Mouse (Mus musculus): Measurements from ENCODE around the gene Adamts17. TPM values are rescaled to one million over a fixed set of nuclear protein-coding genes. Genes with fewer than 3 reads are reported as not detected.

Adamts17 gene
- total and polyA plus RNA-seq, 3 experiments, result 0.47 to 1.5 (median 0.51) TPM

DNA sequence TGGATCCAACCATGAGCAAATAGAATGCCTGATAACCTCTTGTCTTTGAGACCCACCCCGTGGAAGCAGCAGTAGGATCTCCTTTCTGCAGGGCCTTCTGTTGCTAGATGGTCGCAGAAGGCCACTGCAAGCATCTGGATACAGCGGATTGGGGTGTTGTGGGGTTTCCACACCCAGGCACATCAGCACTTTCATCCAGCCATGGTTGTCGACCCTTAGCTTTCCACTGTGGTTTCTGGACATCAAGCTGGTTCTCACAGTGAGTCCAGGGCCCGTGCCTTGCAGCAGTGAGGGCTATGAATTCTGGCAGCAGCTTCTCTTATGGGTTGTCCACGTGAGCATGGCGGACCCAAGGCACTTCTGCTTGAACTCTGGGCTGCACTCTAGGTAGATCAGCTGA, 118.2 kb downstream of the Adamts17 start:
- Histone ChIP-seq H3K79me2 (replicated peaks; ENCODE audit: control insufficient read depth, insufficient read depth, low read length) (no peaks in the 10 kb centered on the region), H3K4me3 (no peak overlapping the region), H3K27me3 (ENCODE audit: control insufficient read depth, insufficient read depth, low read length) (no peaks in the 10 kb centered on the region), H3K27ac (no peak overlapping the region), H3K4me1 (ENCODE audit: control insufficient read depth, insufficient read depth, low read length) (peaks cover 15% of the 10 kb centered on the region), H3K36me3 (ENCODE audit: control insufficient read depth, insufficient read depth, low read length) (no peaks in the 10 kb centered on the region), H3K9ac (ENCODE audit: low read depth, low read length) (no peak overlapping the region)
- DNase-seq, result no peak
- intact Hi-C loops (cut with DNase I), result loop anchor here (5.0 kb wide), 1 partner anchor 85 kb away; no protein-coding TSS in a partner anchor
- TF ChIP-seq CTCF (IDR thresholded peaks at IDR 0.05), result no peak
- no peak for TF ChIP-seq POLR2A (IDR thresholded peaks at IDR 0.05; ENCODE audit: insufficient read depth, low read depth, low read length)
- 96% methylated on average over 7 of the region's 7 CpGs for WGBS

GRCm38 (mm10) chr7:66960246-66961033, 120.9 kb downstream of the Adamts17 start:
- no peaks in the 10 kb centered on the region for H3K27me3 ChIP-seq (ENCODE audit: control insufficient read depth, insufficient read depth, low read length)
- H3K36me3 ChIP-seq (ENCODE audit: control insufficient read depth, insufficient read depth, low read length), result no peaks in the 10 kb centered on the region
- no peak for DNase-seq
- TF ChIP-seq CTCF (IDR thresholded peaks at IDR 0.05), result no peak
- no peak for TF ChIP-seq EP300 (IDR thresholded peaks at IDR 0.05; ENCODE audit: insufficient read depth, low read depth, low read length)
- TF ChIP-seq POLR2A (IDR thresholded peaks at IDR 0.05; ENCODE audit: insufficient read depth, low read depth, low read length), result no peak
- 60% methylated on average over 8 of the region's 8 CpGs for WGBS
- intact Hi-C loops (cut with DNase I), result no loop called here
- H3K9ac ChIP-seq (ENCODE audit: low read depth, low read length), result no peak overlapping the region
- no peak overlapping the region for H3K27ac ChIP-seq
- H3K4me3 ChIP-seq, result no peak overlapping the region
- peaks cover 10% of the 10 kb centered on the region for H3K4me1 ChIP-seq (ENCODE audit: control insufficient read depth, insufficient read depth, low read length)
- H3K79me2 ChIP-seq (replicated peaks; ENCODE audit: control insufficient read depth, insufficient read depth, low read length), result no peaks in the 10 kb centered on the region

DNA sequence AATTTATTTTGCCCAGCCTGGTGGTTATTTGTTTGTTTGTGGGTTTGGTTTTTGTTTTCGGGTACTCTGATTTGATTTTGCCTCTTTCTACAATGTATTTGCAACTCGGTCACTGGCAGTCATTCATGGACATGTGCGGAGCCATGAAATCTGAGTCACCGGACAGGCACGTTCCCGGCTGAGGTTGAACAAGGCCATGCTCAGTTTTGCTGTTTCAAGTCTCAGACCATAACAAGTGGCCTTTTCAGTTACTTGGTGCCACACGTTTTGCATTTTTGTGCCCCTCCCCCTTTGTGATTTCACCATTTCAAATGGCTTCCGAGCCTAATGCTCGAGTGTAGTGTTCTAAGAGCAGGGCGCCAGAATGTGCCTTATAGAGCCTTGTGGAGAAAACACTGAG, 123.2 kb downstream of the Adamts17 start:
- no peak for TF ChIP-seq CTCF (IDR thresholded peaks at IDR 0.05)
- TF ChIP-seq POLR2A (IDR thresholded peaks at IDR 0.05; ENCODE audit: insufficient read depth, low read depth, low read length), result no peak
- no peak for TF ChIP-seq EP300 (IDR thresholded peaks at IDR 0.05; ENCODE audit: insufficient read depth, low read depth, low read length)
- Histone ChIP-seq H3K27ac (no peak overlapping the region), H3K79me2 (replicated peaks; ENCODE audit: control insufficient read depth, insufficient read depth, low read length) (no peaks in the 10 kb centered on the region), H3K4me1 (ENCODE audit: control insufficient read depth, insufficient read depth, low read length) (peaks cover 5% of the 10 kb centered on the region), H3K36me3 (ENCODE audit: control insufficient read depth, insufficient read depth, low read length) (no peaks in the 10 kb centered on the region), H3K4me3 (no peak overlapping the region), H3K9ac (ENCODE audit: low read depth, low read length) (no peak overlapping the region), H3K27me3 (ENCODE audit: control insufficient read depth, insufficient read depth, low read length) (no peaks in the 10 kb centered on the region)
- intact Hi-C loops (cut with DNase I), result no loop called here
- 81% methylated on average over 10 of the region's 10 CpGs for WGBS
- peak in 1 of 2 experiments; percentile 40 for DNase-seq

GRCm38 (mm10) chr7:66963541-66963940, 124.0 kb downstream of the Adamts17 start:
- H3K27me3 ChIP-seq (ENCODE audit: control insufficient read depth, insufficient read depth, low read length), result no peaks in the 10 kb centered on the region
- peaks cover 7% of the 10 kb centered on the region for H3K4me1 ChIP-seq (ENCODE audit: control insufficient read depth, insufficient read depth, low read length)
- no peak overlapping the region for H3K27ac ChIP-seq
- 61% methylated on average over 8 of the region's 8 CpGs for WGBS
- H3K4me3 ChIP-seq, result no peak overlapping the region
- H3K79me2 ChIP-seq (replicated peaks; ENCODE audit: control insufficient read depth, insufficient read depth, low read length), result no peaks in the 10 kb centered on the region
- H3K36me3 ChIP-seq (ENCODE audit: control insufficient read depth, insufficient read depth, low read length), result no peaks in the 10 kb centered on the region
- H3K9ac ChIP-seq (ENCODE audit: low read depth, low read length), result no peak overlapping the region
- DNase-seq, result no peak
- no peak for TF ChIP-seq POLR2A (IDR thresholded peaks at IDR 0.05; ENCODE audit: insufficient read depth, low read depth, low read length)
- TF ChIP-seq CTCF (IDR thresholded peaks at IDR 0.05), result no peak
- TF ChIP-seq EP300 (IDR thresholded peaks at IDR 0.05; ENCODE audit: insufficient read depth, low read depth, low read length), result no peak
- intact Hi-C loops (cut with DNase I), result no loop called here

DNA sequence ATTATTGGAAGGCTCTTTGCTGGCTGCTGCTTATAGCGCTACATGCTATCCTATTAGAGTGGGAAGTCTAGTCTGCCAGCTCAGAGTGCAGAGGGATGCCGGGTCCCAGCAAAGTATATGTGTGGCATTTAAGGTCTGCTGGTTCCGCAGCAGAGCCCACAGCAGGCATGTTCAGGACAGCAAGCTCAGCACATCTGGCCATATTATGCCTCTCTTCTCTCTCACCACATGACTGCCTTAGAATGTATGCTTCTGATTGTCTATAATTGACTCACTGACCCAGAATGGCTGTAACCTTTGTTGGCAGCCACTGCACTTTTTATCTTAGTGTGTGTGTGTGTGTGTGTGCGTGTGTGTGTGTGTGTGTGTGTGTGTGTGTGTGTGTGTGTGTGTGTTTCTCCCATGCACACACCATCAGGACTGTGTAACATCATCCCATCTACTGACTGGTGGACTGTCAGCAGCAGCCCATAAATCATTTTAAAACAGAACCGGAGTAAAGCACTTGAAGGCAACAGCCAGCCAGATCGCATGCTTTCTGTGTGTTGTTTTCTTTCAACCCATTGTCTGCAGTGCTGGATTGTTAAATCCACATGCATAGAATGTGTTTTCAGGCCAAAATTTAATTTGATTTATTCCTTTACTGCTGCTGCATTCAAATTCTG, 127.1 kb downstream of the Adamts17 start:
- 76% methylated on average over 6 of the region's 6 CpGs for WGBS
- Histone ChIP-seq H3K36me3 (ENCODE audit: control insufficient read depth, insufficient read depth, low read length) (no peaks in the 10 kb centered on the region), H3K27me3 (ENCODE audit: control insufficient read depth, insufficient read depth, low read length) (no peaks in the 10 kb centered on the region), H3K4me1 (ENCODE audit: control insufficient read depth, insufficient read depth, low read length) (peaks cover 3% of the 10 kb centered on the region), H3K9ac (ENCODE audit: low read depth, low read length) (no peak overlapping the region), H3K4me3 (no peak overlapping the region), H3K79me2 (replicated peaks; ENCODE audit: control insufficient read depth, insufficient read depth, low read length) (no peaks in the 10 kb centered on the region), H3K27ac (no peak overlapping the region)
- intact Hi-C loops (cut with DNase I), result no loop called here
- TF ChIP-seq EP300 (IDR thresholded peaks at IDR 0.05; ENCODE audit: insufficient read depth, low read depth, low read length) (no peak), CTCF (IDR thresholded peaks at IDR 0.05) (no peak), POLR2A (IDR thresholded peaks at IDR 0.05; ENCODE audit: insufficient read depth, low read depth, low read length) (no peak)
- DNase-seq, result no peak
